Mouse (Mus musculus) c-Kit-negative CD71-positive TER-119-positive erythroid progenitor cells, embryonic 14.5 days (primary cell): ENCODE data around the gene Mapk11.

Source experiments
- DNase-seq: peaks from one replicate; pipeline ENCODE4 v3.0.0-alpha.2; 2013; ENCODE audit warnings: low read depth, low spot score

The Mapk11 gene

GRCm38 (mm10) chr15:89141443-89141842, 8.0 kb downstream of the Mapk11 start:
- no peak for DNase-seq

GRCm38 (mm10) chr15:89140659-89141252, 8.7 kb downstream of the Mapk11 start, which contains the start of gene Mapk12:
Mapk12 (minus strand) TSS chr15:89140703.
- DNase-seq, result no peak

GRCm38 (mm10) chr15:89140048-89140658, 9.3 kb downstream of the Mapk11 start:
- DNase-seq, result no peak

- DNase-seq, result no peak
Observed at GRCm38 (mm10) chr15:89138531-89138930, 10.9 kb downstream of the Mapk11 start.

- no peak for DNase-seq
Observed at GRCm38 (mm10) chr15:89138046-89138405, 11.4 kb downstream of the Mapk11 start.

GRCm38 (mm10) chr15:89137378-89138045, 11.9 kb downstream of the Mapk11 start:
- no peak for DNase-seq

GRCm38 (mm10) chr15:89136461-89137155, 12.8 kb downstream of the Mapk11 start:
- no peak for DNase-seq

GRCm38 (mm10) chr15:89131316-89131715, 18.1 kb downstream of the Mapk11 start:
- no peak for DNase-seq

- no peak for DNase-seq
Observed at GRCm38 (mm10) chr15:89130245-89130644, 19.2 kb downstream of the Mapk11 start.

GRCm38 (mm10) chr15:89128382-89129350, 20.8 kb downstream of the Mapk11 start, which contains the start of gene Hdac10:
Hdac10 (minus strand) TSS chr15:89128700.
- DNase-seq, result peak; percentile 78

- no peak for DNase-seq
Observed at GRCm38 (mm10) chr15:89127364-89127940, 22.0 kb downstream of the Mapk11 start.

- no peak for DNase-seq
Observed at GRCm38 (mm10) chr15:89126622-89127021, 22.8 kb downstream of the Mapk11 start.

GRCm38 (mm10) chr15:89125351-89125750, 24.1 kb downstream of the Mapk11 start:
- DNase-seq, result no peak

- no peak for DNase-seq
Observed at GRCm38 (mm10) chr15:89124312-89124711, 25.1 kb downstream of the Mapk11 start.

- DNase-seq, result no peak
Observed at GRCm38 (mm10) chr15:89123595-89123994, 25.8 kb downstream of the Mapk11 start.

- peak; percentile 92 for DNase-seq
Observed at GRCm38 (mm10) chr15:89122649-89123366, 26.6 kb downstream of the Mapk11 start, which contains the start of gene Tubgcp6. Tubgcp6 (minus strand) TSS chr15:89123112.

- no peak for DNase-seq
Observed at GRCm38 (mm10) chr15:89118007-89118406, 31.4 kb downstream of the Mapk11 start.

- no peak for DNase-seq
Observed at GRCm38 (mm10) chr15:89110147-89110546, 39.3 kb downstream of the Mapk11 start.

- DNase-seq, result no peak
Observed at GRCm38 (mm10) chr15:89106976-89107375, 42.5 kb downstream of the Mapk11 start.

- DNase-seq, result no peak
Observed at GRCm38 (mm10) chr15:89106073-89106472, 43.4 kb downstream of the Mapk11 start.
